Mouse (Mus musculus): ENCODE measurements around the gene Lrrc49. TPM values are rescaled to one million over a fixed set of nuclear protein-coding genes. Genes with fewer than 3 reads are reported as not detected.

Gene Lrrc49
- polyA plus RNA-seq, 1 experiment from 2014 or later: 21.9 TPM

DNA sequence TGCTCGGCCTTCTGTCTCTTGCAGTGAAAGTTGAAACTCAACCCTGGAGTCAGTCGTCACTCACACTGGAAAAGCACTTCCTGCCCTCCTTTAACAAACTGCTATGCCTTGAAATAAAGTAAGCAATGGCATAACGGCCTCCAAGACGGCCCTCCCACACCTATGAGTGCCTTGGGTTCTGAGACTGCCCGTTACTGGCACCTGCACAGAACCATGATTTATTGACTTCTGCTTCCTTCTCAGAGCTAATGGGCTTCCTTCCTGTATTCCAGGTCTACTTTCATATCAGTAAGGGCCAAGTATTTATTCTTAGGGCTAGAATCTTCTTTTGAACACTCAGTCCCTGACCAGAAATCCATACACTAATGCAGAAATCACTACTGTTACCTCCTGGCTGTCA is 9.0 kb downstream of the Lrrc49 start:
- 62% methylated on average over 5 of the region's 5 CpGs for WGBS
- Histone ChIP-seq H3K36me3 (ENCODE audit: insufficient read depth) (peaks cover 33% of the 10 kb centered on the region; the same call in 1 of the 2 replicates), H3K4me2 (no peak overlapping the region), H3K27me3 (ENCODE audit: insufficient read depth, low read length) (no peaks in the 10 kb centered on the region), H3K4me1 (ENCODE audit: insufficient read depth) (no peaks in the 10 kb centered on the region), H3K9me3 (ENCODE audit: low read depth, low read length) (no peaks in the 10 kb centered on the region), H3K4me3 (ENCODE audit: low read depth, low read length) (no peak overlapping the region), H3K9ac (no peak overlapping the region), H3K27ac (ENCODE audit: low read depth) (no peak overlapping the region)
- ATAC-seq (ENCODE audit: insufficient read depth) (no peak), DNase-seq (no peak)
- no peak for TF ChIP-seq CTCF (IDR thresholded peaks at IDR 0.05; ENCODE audit: low read depth)

DNA sequence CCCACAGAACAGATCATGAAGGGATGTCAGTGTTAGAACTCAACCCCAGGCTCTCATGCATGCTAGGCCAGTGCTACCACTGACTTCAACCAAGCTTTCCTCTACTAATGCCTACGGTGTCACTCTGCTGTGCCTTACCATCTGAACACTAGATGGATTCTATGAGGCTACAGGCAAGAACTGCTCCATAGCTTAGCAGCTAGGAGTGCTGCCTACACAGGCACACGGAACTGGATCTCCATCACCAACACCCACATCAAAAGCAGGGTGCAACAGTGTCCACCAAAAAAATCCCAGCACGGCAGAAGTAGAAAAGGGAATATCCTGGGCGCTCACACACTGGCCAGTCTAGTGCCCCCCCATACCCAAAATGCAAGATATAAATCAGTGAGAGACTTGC is 11.5 kb downstream of the Lrrc49 start:
- ATAC-seq (ENCODE audit: insufficient read depth) (no peak), DNase-seq (no peak)
- no peaks in the 10 kb centered on the region for H3K27me3 ChIP-seq (ENCODE audit: insufficient read depth, low read length)
- H3K36me3 ChIP-seq (ENCODE audit: insufficient read depth): peaks cover 25% of the 10 kb centered on the region; the same call in 1 of the 2 replicates
- no peaks in the 10 kb centered on the region for H3K4me1 ChIP-seq (ENCODE audit: insufficient read depth)
- no peaks in the 10 kb centered on the region for H3K9me3 ChIP-seq (ENCODE audit: low read depth, low read length)
- H3K27ac ChIP-seq (ENCODE audit: low read depth): no peak overlapping the region
- 90% methylated on average over 4 of the region's 4 CpGs for WGBS
- TF ChIP-seq CTCF (IDR thresholded peaks at IDR 0.05; ENCODE audit: low read depth): no peak
- H3K9ac ChIP-seq: no peak overlapping the region
- H3K4me3 ChIP-seq (ENCODE audit: low read depth, low read length): no peak overlapping the region
- H3K4me2 ChIP-seq: no peak overlapping the region

DNA sequence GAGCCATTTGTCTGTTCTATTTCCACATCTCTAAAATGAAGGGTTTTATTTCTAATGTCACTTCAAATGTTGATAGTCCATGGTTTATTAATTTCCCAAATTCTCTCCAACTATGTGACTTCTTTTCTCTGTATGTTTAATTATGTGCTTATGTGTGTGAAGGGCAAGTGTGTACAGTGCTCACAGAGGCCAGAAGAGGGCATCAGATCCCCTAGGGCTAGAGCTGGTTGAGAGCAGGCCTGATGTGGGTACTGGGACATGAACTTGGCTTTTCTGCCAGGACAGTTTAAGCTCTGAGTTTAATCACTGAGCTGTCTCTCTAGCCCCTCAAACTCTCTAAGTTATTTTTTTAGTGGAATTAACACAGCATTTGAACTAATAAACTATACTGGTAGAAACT is 13.2 kb downstream of the Lrrc49 start:
- Histone ChIP-seq H3K4me2 (no peak overlapping the region), H3K4me1 (ENCODE audit: insufficient read depth) (no peaks in the 10 kb centered on the region), H3K27me3 (ENCODE audit: insufficient read depth, low read length) (no peaks in the 10 kb centered on the region), H3K27ac (ENCODE audit: low read depth) (no peak overlapping the region), H3K9me3 (ENCODE audit: low read depth, low read length) (no peaks in the 10 kb centered on the region), H3K36me3 (ENCODE audit: insufficient read depth) (peaks cover 19% of the 10 kb centered on the region; the same call in 1 of the 2 replicates), H3K9ac (no peak overlapping the region), H3K4me3 (ENCODE audit: low read depth, low read length) (no peak overlapping the region)
- DNase-seq (no peak), ATAC-seq (ENCODE audit: insufficient read depth) (no peak)
- TF ChIP-seq CTCF (IDR thresholded peaks at IDR 0.05; ENCODE audit: low read depth): peak; percentile 35

DNA sequence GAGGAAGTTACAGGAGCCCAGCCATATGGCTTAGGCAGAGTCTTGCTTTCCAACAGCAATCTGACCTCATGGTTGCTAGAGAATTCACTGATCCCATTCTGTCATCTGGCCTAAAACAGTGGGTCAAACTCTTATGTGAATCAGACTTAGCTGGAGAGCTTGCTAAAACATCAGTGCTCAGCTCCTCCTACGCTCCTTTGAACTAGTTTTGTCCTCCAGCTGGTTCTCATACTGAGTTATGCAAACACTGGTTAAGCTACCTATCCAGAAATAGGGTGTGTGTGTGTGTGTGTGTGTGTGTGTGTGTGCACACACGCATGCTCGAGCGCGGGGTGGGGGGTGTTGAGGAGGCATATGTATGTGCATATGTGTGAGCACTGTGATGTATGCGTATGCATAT is 15.4 kb downstream of the Lrrc49 start:
- 90% methylated on average over 6 of the region's 6 CpGs for WGBS
- H3K27ac ChIP-seq (ENCODE audit: low read depth): no peak overlapping the region
- H3K4me1 ChIP-seq (ENCODE audit: insufficient read depth): no peaks in the 10 kb centered on the region

DNA sequence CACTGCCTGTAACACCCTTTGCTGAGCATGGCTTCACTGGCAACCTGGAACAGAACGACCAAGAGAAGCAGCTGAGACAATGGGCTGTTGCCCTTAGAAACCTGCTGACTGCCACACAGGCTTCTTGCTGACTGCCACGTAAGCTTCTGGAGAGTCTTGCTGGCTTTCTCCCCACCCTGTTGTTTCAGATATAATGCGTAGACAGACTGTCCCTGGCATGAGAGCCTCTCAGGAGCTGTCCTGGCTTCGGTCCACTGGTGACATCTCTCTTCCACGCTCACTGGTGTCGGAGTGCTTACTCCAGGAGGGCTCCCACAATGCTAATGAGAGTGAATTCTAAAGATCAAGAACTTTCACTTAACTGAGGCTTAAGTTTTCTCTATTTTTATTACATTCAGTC is 19.1 kb downstream of the Lrrc49 start:
- no peak for ATAC-seq (ENCODE audit: insufficient read depth)
- no peak overlapping the region for H3K4me2 ChIP-seq
- no peaks in the 10 kb centered on the region for H3K9me3 ChIP-seq (ENCODE audit: low read depth, low read length)

More for the DNA sequence above, 15.4 kb downstream of the Lrrc49 start:
- no peak overlapping the region for H3K9ac ChIP-seq
- ATAC-seq (ENCODE audit: insufficient read depth): no peak
- H3K9me3 ChIP-seq (ENCODE audit: low read depth, low read length): no peaks in the 10 kb centered on the region
- TF ChIP-seq CTCF (IDR thresholded peaks at IDR 0.05; ENCODE audit: low read depth): no peak
- 0 out of 2 replicates have a peak, but pooled peaks cover 6% of the 10 kb centered on the region for H3K36me3 ChIP-seq (ENCODE audit: insufficient read depth)
- no peak for DNase-seq
- H3K4me2 ChIP-seq: no peak overlapping the region
- H3K4me3 ChIP-seq (ENCODE audit: low read depth, low read length): no peak overlapping the region
- no peaks in the 10 kb centered on the region for H3K27me3 ChIP-seq (ENCODE audit: insufficient read depth, low read length)

GRCm38 (mm10) chr9:60665535-60665934 is 22.4 kb downstream of the Lrrc49 start:
- ATAC-seq (ENCODE audit: insufficient read depth): no peak
- WGBS: 83% methylated on average over 3 of the region's 3 CpGs

More for the DNA sequence above, 19.1 kb downstream of the Lrrc49 start:
- no peak for TF ChIP-seq CTCF (IDR thresholded peaks at IDR 0.05; ENCODE audit: low read depth)
- Histone ChIP-seq H3K27ac (ENCODE audit: low read depth) (no peak overlapping the region), H3K4me3 (ENCODE audit: low read depth, low read length) (no peak overlapping the region), H3K36me3 (ENCODE audit: insufficient read depth) (peaks cover 6% of the 10 kb centered on the region), H3K4me1 (ENCODE audit: insufficient read depth) (no peaks in the 10 kb centered on the region), H3K9ac (no peak overlapping the region), H3K27me3 (ENCODE audit: insufficient read depth, low read length) (no peaks in the 10 kb centered on the region)
- 84% methylated on average over 6 of the region's 6 CpGs for WGBS
- no peak for DNase-seq

DNA sequence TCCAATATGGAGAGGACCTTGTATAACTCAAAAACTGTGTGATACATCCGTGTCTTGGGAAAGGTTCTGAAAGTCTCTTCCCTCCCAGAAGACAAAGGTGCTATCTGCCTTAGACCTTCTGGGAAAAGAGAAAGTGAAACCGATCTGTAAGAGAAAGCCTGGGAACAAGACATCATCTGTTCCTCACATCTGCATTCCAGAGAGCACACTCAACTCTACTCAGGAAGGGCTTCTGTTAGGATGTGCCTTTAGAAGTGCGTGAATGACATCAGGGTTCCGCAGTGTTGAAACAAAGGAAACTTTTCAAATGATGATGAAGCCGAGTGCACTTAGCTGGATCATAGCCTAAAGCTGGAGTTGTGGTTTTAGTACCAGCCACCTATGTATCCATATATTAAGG is 23.1 kb downstream of the Lrrc49 start:
- H3K4me2 ChIP-seq: no peak overlapping the region
- H3K27me3 ChIP-seq (ENCODE audit: insufficient read depth, low read length): no peaks in the 10 kb centered on the region
- H3K4me1 ChIP-seq (ENCODE audit: insufficient read depth): no peaks in the 10 kb centered on the region
- WGBS: 87% methylated on average over 5 of the region's 5 CpGs
- no peak for DNase-seq
- H3K27ac ChIP-seq (ENCODE audit: low read depth): no peak overlapping the region
- no peak for TF ChIP-seq CTCF (IDR thresholded peaks at IDR 0.05; ENCODE audit: low read depth)
- no peaks in the 10 kb centered on the region for H3K9me3 ChIP-seq (ENCODE audit: low read depth, low read length)
- no peak for ATAC-seq (ENCODE audit: insufficient read depth)
- no peak overlapping the region for H3K9ac ChIP-seq
- H3K4me3 ChIP-seq (ENCODE audit: low read depth, low read length): no peak overlapping the region
- peaks cover 6% of the 10 kb centered on the region for H3K36me3 ChIP-seq (ENCODE audit: insufficient read depth)

More at GRCm38 (mm10) chr9:60665535-60665934, 22.4 kb downstream of the Lrrc49 start:
- no peaks in the 10 kb centered on the region for H3K27me3 ChIP-seq (ENCODE audit: insufficient read depth, low read length)
- H3K4me1 ChIP-seq (ENCODE audit: insufficient read depth): no peaks in the 10 kb centered on the region
- no peak overlapping the region for H3K9ac ChIP-seq
- DNase-seq: no peak
- no peak overlapping the region for H3K4me2 ChIP-seq
- TF ChIP-seq CTCF (IDR thresholded peaks at IDR 0.05; ENCODE audit: low read depth): no peak
- H3K36me3 ChIP-seq (ENCODE audit: insufficient read depth): peaks cover 6% of the 10 kb centered on the region
- H3K4me3 ChIP-seq (ENCODE audit: low read depth, low read length): no peak overlapping the region
- H3K27ac ChIP-seq (ENCODE audit: low read depth): no peak overlapping the region
- H3K9me3 ChIP-seq (ENCODE audit: low read depth, low read length): no peaks in the 10 kb centered on the region

DNA sequence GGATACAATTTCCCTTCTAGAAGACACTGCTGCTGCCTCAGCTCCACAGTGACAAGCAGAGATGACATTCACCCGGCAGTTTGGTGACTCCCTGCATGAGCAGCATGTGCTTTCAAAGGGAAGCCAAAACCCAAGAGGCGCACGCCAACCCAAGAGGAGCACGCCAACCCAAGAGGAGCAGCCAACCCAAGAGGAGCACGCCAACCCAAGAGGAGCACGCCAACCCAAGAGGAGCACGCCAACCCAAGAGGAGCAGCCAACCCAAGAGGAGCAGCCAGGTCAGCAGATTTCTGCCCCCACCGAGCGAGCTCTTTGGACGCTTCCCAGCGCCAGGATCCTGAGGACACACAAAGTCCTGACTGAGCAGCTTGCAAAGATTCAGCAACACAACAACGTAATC is 23.6 kb downstream of the Lrrc49 start:
- Histone ChIP-seq H3K36me3 (ENCODE audit: insufficient read depth) (peaks cover 6% of the 10 kb centered on the region), H3K4me1 (ENCODE audit: insufficient read depth) (no peaks in the 10 kb centered on the region), H3K9me3 (ENCODE audit: low read depth, low read length) (no peaks in the 10 kb centered on the region), H3K27ac (ENCODE audit: low read depth) (no peak overlapping the region), H3K27me3 (ENCODE audit: insufficient read depth, low read length) (no peaks in the 10 kb centered on the region), H3K4me3 (ENCODE audit: low read depth, low read length) (no peak overlapping the region), H3K9ac (no peak overlapping the region), H3K4me2 (no peak overlapping the region)
- no peak for TF ChIP-seq CTCF (IDR thresholded peaks at IDR 0.05; ENCODE audit: low read depth)
- WGBS: 97% methylated on average over 12 of the region's 12 CpGs
- ATAC-seq (ENCODE audit: insufficient read depth) (no peak), DNase-seq (no peak)

Data from lung, embryonic 14.5 days (tissue).